Mouse (Mus musculus) myocyte (in vitro differentiated cells): ENCODE data around the gene Rbm45. TPM values are rescaled to one million over a fixed set of nuclear protein-coding genes. Genes with fewer than 3 reads are reported as not detected.

Source experiments
- H3K27me3 ChIP-seq: one replicate; pipeline ENCODE4 v1.6.1; 2011; ENCODE audit not compliant: control insufficient read depth, insufficient read depth, insufficient read length
- H3K36me3 ChIP-seq: one replicate; pipeline ENCODE4 v1.6.1; 2011; ENCODE audit not compliant: control insufficient read depth, insufficient read depth
- H3K4me2 ChIP-seq: one replicate; pipeline ENCODE4 v1.6.1; 2011; ENCODE audit warnings: low read depth, control low read depth
- H3K4me3 ChIP-seq: one replicate; pipeline ENCODE4 v1.5.1; 2011; ENCODE audit warnings: mild to moderate bottlenecking, control low read depth, moderate library complexity
- H3K79me2 ChIP-seq: one replicate; pipeline ENCODE4 v1.6.1; 2011; ENCODE audit not compliant: control insufficient read depth, insufficient read depth
- H3ac ChIP-seq: one replicate; pipeline ENCODE4 v1.6.1; 2011; ENCODE audit not compliant: control insufficient read depth, insufficient read length
- CEBPB ChIP-seq: IDR thresholded peaks from 2 replicates; pipeline ENCODE4 v1.6.1; 2011; ENCODE audit warnings: mild to moderate bottlenecking, moderate library complexity; ENCODE audit not compliant: poor library complexity, insufficient read depth, severe bottlenecking
- E2F4 ChIP-seq: IDR thresholded peaks from one replicate; pipeline ENCODE4 v1.6.1; 2011; ENCODE audit warnings: mild to moderate bottlenecking, control low read depth, moderate library complexity; ENCODE audit not compliant: insufficient read depth
- MAX ChIP-seq: IDR thresholded peaks from one replicate; pipeline ENCODE4 v1.6.1; 2011; ENCODE audit warnings: low read depth, mild to moderate bottlenecking, control low read depth
- MYOD1 ChIP-seq, 3 experiments: IDR thresholded peaks; one replicate each; pipeline ENCODE4 v1.6.1; 2011; ENCODE audit warnings: control low read depth in 2 of 3, low read depth in 2 of 3, mild to moderate bottlenecking in 2 of 3, moderate library complexity in 1 of 3; ENCODE audit not compliant: insufficient read length in 2 of 3, control insufficient read depth in 1 of 3
- MYOG ChIP-seq, 3 experiments: IDR thresholded peaks; one replicate each; pipeline ENCODE4 v1.6.1; 2011; ENCODE audit warnings: control low read depth in 2 of 3, low read depth in 2 of 3, mild to moderate bottlenecking in 2 of 3; ENCODE audit not compliant: insufficient read length in 2 of 3, control insufficient read depth in 1 of 3, insufficient read depth in 1 of 3
- POLR2A ChIP-seq: IDR thresholded peaks from one replicate; pipeline ENCODE4 v1.6.1; 2011; ENCODE audit warnings: low read depth, mild to moderate bottlenecking, control low read depth, moderate library complexity; ENCODE audit not compliant: insufficient read length
- POLR2AphosphoS2 ChIP-seq: IDR thresholded peaks from one replicate; pipeline ENCODE4 v1.6.1; 2011; ENCODE audit warnings: low read depth, control low read depth; ENCODE audit not compliant: insufficient read length
- REST ChIP-seq: IDR thresholded peaks from one replicate; pipeline ENCODE4 v1.6.1; 2011; ENCODE audit warnings: mild to moderate bottlenecking, control low read depth, moderate library complexity; ENCODE audit not compliant: insufficient read depth, insufficient read length
- SRF ChIP-seq: IDR thresholded peaks from one replicate; pipeline ENCODE4 v1.6.1; 2011; ENCODE audit warnings: low read depth; ENCODE audit not compliant: control insufficient read depth, insufficient read length
- TCF12 ChIP-seq: IDR thresholded peaks from one replicate; pipeline ENCODE4 v1.6.1; 2011; ENCODE audit warnings: mild to moderate bottlenecking, control low read depth; ENCODE audit not compliant: poor library complexity, insufficient read depth, severe bottlenecking
- TCF3 ChIP-seq: IDR thresholded peaks from one replicate; pipeline ENCODE4 v1.6.1; 2011; ENCODE audit warnings: low read depth, control low read depth; ENCODE audit not compliant: insufficient read length
- USF1 ChIP-seq: IDR thresholded peaks from one replicate; pipeline ENCODE4 v1.6.1; 2011; ENCODE audit warnings: low read depth, mild to moderate bottlenecking, control low read depth, moderate library complexity
- polyA plus RNA-seq: library from polyadenylated mRNA; unstranded; fragments of >200 nt; fragmentation: generic; extraction: Trizol; gene quantifications from one replicate; pipeline ENCODE4 v1.2.1, GENCODE M21; 2012; ENCODE audit warnings: missing spikeins

Gene Rbm45
- polyA plus RNA-seq, 1 experiment, result 23.2 TPM

GRCm38 (mm10) chr2:76342146-76342545 is 27.6 kb upstream of the Rbm45 start:
- no peak overlapping the region for H3ac ChIP-seq
- no peak overlapping the region for H3K4me3 ChIP-seq
- TF ChIP-seq SRF (no peak), MYOG (IDR thresholded peaks at IDR 0.05; ENCODE audit: control insufficient read depth in 1 of 3, insufficient read depth in 1 of 3, insufficient read length in 2 of 3, low read depth in 2 of 3) (no peak), MAX (no peak), POLR2AphosphoS2 (no peak), E2F4 (no peak), POLR2A (no peak), TCF3 (no peak), CEBPB (no peak), TCF12 (no peak), REST (no peak), USF1 (no peak), MYOD1 (IDR thresholded peaks at IDR 0.05; ENCODE audit: control insufficient read depth in 1 of 3, insufficient read length in 2 of 3, low read depth in 2 of 3) (no peak)
- peaks cover 24% of the 10 kb centered on the region for H3K27me3 ChIP-seq
- no peaks in the 10 kb centered on the region for H3K36me3 ChIP-seq
- H3K4me2 ChIP-seq, result no peak overlapping the region
- H3K79me2 ChIP-seq, result no peaks in the 10 kb centered on the region

GRCm38 (mm10) chr2:76347839-76348238 is 21.9 kb upstream of the Rbm45 start:
- TF ChIP-seq USF1 (no peak), TCF12 (no peak), CEBPB (no peak), SRF (no peak), MAX (no peak), POLR2A (no peak), MYOG (IDR thresholded peaks at IDR 0.05; ENCODE audit: control insufficient read depth in 1 of 3, insufficient read depth in 1 of 3, insufficient read length in 2 of 3, low read depth in 2 of 3) (no peak), TCF3 (no peak), POLR2AphosphoS2 (no peak), REST (no peak), E2F4 (no peak), MYOD1 (IDR thresholded peaks at IDR 0.05; ENCODE audit: control insufficient read depth in 1 of 3, insufficient read length in 2 of 3, low read depth in 2 of 3) (no peak)

GRCm38 (mm10) chr2:76360226-76360625 is 9.6 kb upstream of the Rbm45 start, which contains the start of gene Cyct:
TSS of gene Cyct (minus strand) at chr2:76360450.
- no peaks in the 10 kb centered on the region for H3K36me3 ChIP-seq
- no peaks in the 10 kb centered on the region for H3K27me3 ChIP-seq
- H3ac ChIP-seq, result no peak within 1 kb of the TSS
- no peaks in the 10 kb centered on the region for H3K79me2 ChIP-seq
- H3K4me2 ChIP-seq, result no peak within 1 kb of the TSS
- TF ChIP-seq POLR2AphosphoS2 (no peak), SRF (no peak), CEBPB (no peak), TCF12 (no peak), MYOD1 (IDR thresholded peaks at IDR 0.05; ENCODE audit: control insufficient read depth in 1 of 3, insufficient read length in 2 of 3, low read depth in 2 of 3) (no peak), MYOG (IDR thresholded peaks at IDR 0.05; ENCODE audit: control insufficient read depth in 1 of 3, insufficient read depth in 1 of 3, insufficient read length in 2 of 3, low read depth in 2 of 3) (no peak), E2F4 (no peak), TCF3 (no peak), USF1 (no peak), POLR2A (no peak), MAX (no peak), REST (no peak)
- H3K4me3 ChIP-seq, result no peak within 1 kb of the TSS

More at GRCm38 (mm10) chr2:76347839-76348238, 21.9 kb upstream of the Rbm45 start:
- H3ac ChIP-seq, result no peak overlapping the region
- H3K27me3 ChIP-seq, result no peaks in the 10 kb centered on the region
- H3K4me2 ChIP-seq, result no peak overlapping the region
- no peak overlapping the region for H3K4me3 ChIP-seq
- H3K36me3 ChIP-seq, result no peaks in the 10 kb centered on the region
- no peaks in the 10 kb centered on the region for H3K79me2 ChIP-seq

GRCm38 (mm10) chr2:76362111-76362510 is 7.7 kb upstream of the Rbm45 start:
- Histone ChIP-seq H3K79me2 (no peaks in the 10 kb centered on the region), H3K36me3 (no peaks in the 10 kb centered on the region), H3K27me3 (no peaks in the 10 kb centered on the region), H3K4me3 (no peak overlapping the region), H3ac (no peak overlapping the region), H3K4me2 (no peak overlapping the region)
- TF ChIP-seq POLR2AphosphoS2 (no peak), MYOD1 (IDR thresholded peaks at IDR 0.05; ENCODE audit: control insufficient read depth in 1 of 3, insufficient read length in 2 of 3, low read depth in 2 of 3) (no peak), TCF3 (no peak), TCF12 (no peak), E2F4 (no peak), POLR2A (no peak), SRF (no peak), REST (no peak)

- TF ChIP-seq TCF12 (no peak), CEBPB (no peak), POLR2AphosphoS2 (no peak), REST (no peak), TCF3 (no peak), MAX (no peak), E2F4 (no peak), MYOD1 (IDR thresholded peaks at IDR 0.05; ENCODE audit: control insufficient read depth in 1 of 3, insufficient read length in 2 of 3, low read depth in 2 of 3) (no peak), POLR2A (no peak), MYOG (IDR thresholded peaks at IDR 0.05; ENCODE audit: control insufficient read depth in 1 of 3, insufficient read depth in 1 of 3, insufficient read length in 2 of 3, low read depth in 2 of 3) (no peak), SRF (no peak), USF1 (no peak)
- no peaks in the 10 kb centered on the region for H3K36me3 ChIP-seq
- H3K27me3 ChIP-seq, result no peaks in the 10 kb centered on the region
- no peak overlapping the region for H3K4me3 ChIP-seq
- H3K4me2 ChIP-seq, result no peak overlapping the region
- peaks cover 7% of the 10 kb centered on the region for H3K79me2 ChIP-seq
- no peak overlapping the region for H3ac ChIP-seq
These were observed 4.0 kb upstream of the Rbm45 start for GRCm38 (mm10) chr2:76365811-76366210.
